Mouse (Mus musculus) left cerebral cortex, postnatal 14 days (tissue): ENCODE results near the gene Oaf. TPM values are rescaled to one million over a fixed set of nuclear protein-coding genes. Genes with fewer than 3 reads are reported as not detected.

Source experiments
- DNase-seq, 2 experiments: peaks; one replicate each; pipeline ENCODE4 v3.0.0; 2021 to 2022; ENCODE audit warnings: low spot score in 2 of 2, mixed read lengths in 1 of 2
- intact Hi-C: fragments of 180-260 bp; cut with DNase I; formaldehyde crosslinking; loops from one replicate; pipeline ENCODE4 v1.15.1; 2025
- long read RNA-seq, 2 experiments: library from polyadenylated mRNA; stranded (forward); transcript quantifications; one replicate each; pipeline ENCODE4 v2.0.0; 2021
- total RNA-seq, 2 experiments: library from RNA; stranded (reverse); gene quantifications; 2 replicates each; pipeline ENCODE4 v1.2.3; 2021

Oaf gene
- 10 to 100 TPM; 13.6 to 14.2 TPM for total RNA-seq
- long read RNA-seq, experiment 1, transcript Oaf-201 (4 exons, 2,526 nt), result major isoform, 39 of 41 reads
- long read RNA-seq, experiment 1, partial matches to known transcripts, result 1 of 41 reads
- long read RNA-seq, experiment 1, other reads (novel, unspliced or antisense), result 1 of 41 reads
- long read RNA-seq, experiment 2, transcript Oaf-201 (4 exons, 2,526 nt), result major isoform, 36 of 38 reads
- long read RNA-seq, experiment 2, partial matches to known transcripts, result 0 of 38 reads
- long read RNA-seq, experiment 2, other reads (novel, unspliced or antisense), result 2 of 38 reads

- DNase-seq, result peak; percentile 54 to 66
- intact Hi-C loops, result no loop called here
These were observed at the start of gene Oaf for GRCm38 (mm10) chr9:43239712-43240593. Oaf (minus strand) TSS chr9:43239911.

GRCm38 (mm10) chr9:43286870-43287269, 47.2 kb upstream of the Oaf start:
- intact Hi-C loops, result loop anchor here (5.0 to 10.0 kb wide), 2 partner anchors 145 to 282 kb away; no protein-coding TSS in a partner anchor
- DNase-seq, result peak in 1 of 2 experiments; percentile 73

- intact Hi-C loops, result loop anchor here (5.0 to 10.0 kb wide), 2 partner anchors 143 to 280 kb away; no protein-coding TSS in a partner anchor
- no peak for DNase-seq
These were observed 45.6 kb upstream of the Oaf start for GRCm38 (mm10) chr9:43285281-43285680.

GRCm38 (mm10) chr9:43284284-43284683, 44.6 kb upstream of the Oaf start:
- intact Hi-C loops, result loop anchor here (1.0 to 10.0 kb wide), 2 partner anchors 63 to 279 kb away; no protein-coding TSS in a partner anchor
- peak; percentile 83 to 87 for DNase-seq

GRCm38 (mm10) chr9:43273735-43274134, 34.0 kb upstream of the Oaf start:
- intact Hi-C loops, result no loop called here

GRCm38 (mm10) chr9:43271761-43272518, 32.2 kb upstream of the Oaf start:
- intact Hi-C loops, result no loop called here
- no peak for DNase-seq

More at GRCm38 (mm10) chr9:43273735-43274134, 34.0 kb upstream of the Oaf start:
- no peak for DNase-seq

- intact Hi-C loops, result no loop called here
- DNase-seq, result peak in 1 of 2 experiments; percentile 36
These were observed 31.1 kb upstream of the Oaf start for GRCm38 (mm10) chr9:43270723-43271252.

- intact Hi-C loops, result loop anchor here (5.0 kb wide), 1 partner anchor 47 kb away; no protein-coding TSS in a partner anchor
- peak; percentile 28 to 52 for DNase-seq
These were observed 29.5 kb upstream of the Oaf start for GRCm38 (mm10) chr9:43269166-43269565.

- intact Hi-C loops, result loop anchor here (5.0 kb wide), 1 partner anchor 45 kb away; no protein-coding TSS in a partner anchor
- no peak for DNase-seq
These were observed 27.6 kb upstream of the Oaf start for GRCm38 (mm10) chr9:43267357-43267756.

GRCm38 (mm10) chr9:43265194-43265593, 25.5 kb upstream of the Oaf start:
- intact Hi-C loops, result loop anchor here (5.0 kb wide), 1 partner anchor 43 kb away; no protein-coding TSS in a partner anchor
- no peak for DNase-seq

- no peak for DNase-seq
- intact Hi-C loops, result no loop called here
These were observed 24.3 kb upstream of the Oaf start for GRCm38 (mm10) chr9:43263946-43264451.

GRCm38 (mm10) chr9:43262811-43263550, 23.3 kb upstream of the Oaf start:
- DNase-seq, result no peak
- intact Hi-C loops, result no loop called here

- DNase-seq, result no peak
- intact Hi-C loops, result no loop called here
These were observed 22.7 kb upstream of the Oaf start for GRCm38 (mm10) chr9:43262390-43262789.

GRCm38 (mm10) chr9:43261941-43262340, 22.2 kb upstream of the Oaf start:
- DNase-seq, result no peak
- intact Hi-C loops, result no loop called here

GRCm38 (mm10) chr9:43261124-43261907, 21.6 kb upstream of the Oaf start:
- intact Hi-C loops, result no loop called here
- DNase-seq, result no peak

GRCm38 (mm10) chr9:43260661-43261060, 20.9 kb upstream of the Oaf start:
- intact Hi-C loops, result no loop called here
- DNase-seq, result no peak

- intact Hi-C loops, result no loop called here
- DNase-seq, result no peak
These were observed 13.6 kb upstream of the Oaf start for GRCm38 (mm10) chr9:43253271-43253681.
